Mouse (Mus musculus) forebrain, postnatal 0 days (tissue): ENCODE results near the gene Stox1. TPM values are rescaled to one million over a fixed set of nuclear protein-coding genes. Genes with fewer than 3 reads are reported as not detected.
A peak's percentile ranks its signal among the peaks of the same experiment; 100 is the strongest.

ENCODE experiments used
- ATAC-seq: fragments of 200-750 bp; cut with Nextera tagmentation; 2 replicates; pipeline ENCODE4 v1.8.0; 2017; ENCODE audit warnings: mild to moderate bottlenecking, moderate library complexity
- DNase-seq: peaks from one replicate; pipeline ENCODE4 v3.0.0-alpha.2; 2015
- H3K27ac ChIP-seq: fragments of 300-500 bp; sonication (generic); 2 replicates; pipeline ENCODE4 v1.5.1; 2014; ENCODE audit warnings: low read depth, mild to moderate bottlenecking, antibody characterized with exemption, low read length, moderate library complexity, mixed read lengths
- H3K27me3 ChIP-seq: fragments of 300-500 bp; sonication (generic); 2 replicates; pipeline ENCODE4 v1.6.1; 2014; ENCODE audit warnings: mild to moderate bottlenecking, low read length, mixed read lengths; ENCODE audit not compliant: insufficient read depth
- H3K36me3 ChIP-seq: fragments of 300-500 bp; sonication (generic); 2 replicates; pipeline ENCODE4 v1.6.1; 2014; ENCODE audit warnings: mild to moderate bottlenecking, moderate library complexity; ENCODE audit not compliant: insufficient read depth
- H3K4me1 ChIP-seq: fragments of 300-500 bp; sonication (generic); 2 replicates; pipeline ENCODE4 v1.6.1; 2014; ENCODE audit warnings: antibody characterized with exemption; ENCODE audit not compliant: insufficient read depth
- H3K4me2 ChIP-seq: fragments of 300-500 bp; sonication (generic); 2 replicates; pipeline ENCODE4 v1.6.1; 2014; ENCODE audit warnings: low read depth, mild to moderate bottlenecking, moderate library complexity
- H3K4me3 ChIP-seq: fragments of 300-500 bp; sonication (generic); 2 replicates; pipeline ENCODE4 v1.5.1; 2014; ENCODE audit warnings: low read depth, low read length, mixed read lengths
- H3K9ac ChIP-seq: fragments of 300-500 bp; sonication (generic); 2 replicates; pipeline ENCODE4 v1.6.1; 2014; ENCODE audit warnings: mild to moderate bottlenecking
- H3K9me3 ChIP-seq: fragments of 300-500 bp; sonication (generic); 2 replicates; pipeline ENCODE4 v1.6.1; 2016; ENCODE audit warnings: low read length
- CTCF ChIP-seq: sonication (generic); IDR thresholded peaks from 2 replicates; pipeline ENCODE4 v1.5.1; 2016; ENCODE audit warnings: antibody characterized with exemption, control low read depth, low read depth
- WGBS: fragments of 180-500 bp; shearing (Covaris S2); extraction: QIAGEN DNeasy Blood & Tissue Kit; methylation state at CpG from one replicate; pipeline ENCODE4 v1.1.7; 2014; 5-methylcytosine and 5-hydroxymethylcytosine counted together
- microRNA-seq, 2 experiments: library from miRNA; unstranded; fragments of <30 nt; microRNA quantifications; one replicate each; pipeline ENCODE4; 2016
- polyA plus RNA-seq: library from polyadenylated mRNA; unstranded; fragments of >200 nt; fragmentation: Nextera tagmentation; extraction: Ambion mirVana; gene quantifications from 2 replicates; pipeline ENCODE4 v1.2.1, GENCODE M21; 2015
- total RNA-seq: library from RNA; depleted of rRNA; stranded (reverse); fragments of >200 nt; gene quantifications from 2 replicates; pipeline ENCODE4 v1.2.3, GENCODE M21; 2014; rRNA removed

Stox1 gene
- total and polyA plus RNA-seq, 2 experiments from 2014 or later, result 6.1 to 6.9 TPM

- TF ChIP-seq CTCF, result no peak
- Histone ChIP-seq H3K27ac (no peak overlapping the region), H3K9ac (no peak overlapping the region), H3K9me3 (no peaks in the 10 kb centered on the region), H3K4me3 (no peak overlapping the region), H3K27me3 (no peaks in the 10 kb centered on the region), H3K4me2 (no peak overlapping the region), H3K36me3 (no peaks in the 10 kb centered on the region), H3K4me1 (no peaks in the 10 kb centered on the region)
- 86% methylated on average over 5 of the region's 5 CpGs for WGBS
- DNase-seq (no peak), ATAC-seq (no peak)
Measured at GRCm38 (mm10) chr10:62668043-62668442, 57.9 kb downstream of the Stox1 start.

DNA sequence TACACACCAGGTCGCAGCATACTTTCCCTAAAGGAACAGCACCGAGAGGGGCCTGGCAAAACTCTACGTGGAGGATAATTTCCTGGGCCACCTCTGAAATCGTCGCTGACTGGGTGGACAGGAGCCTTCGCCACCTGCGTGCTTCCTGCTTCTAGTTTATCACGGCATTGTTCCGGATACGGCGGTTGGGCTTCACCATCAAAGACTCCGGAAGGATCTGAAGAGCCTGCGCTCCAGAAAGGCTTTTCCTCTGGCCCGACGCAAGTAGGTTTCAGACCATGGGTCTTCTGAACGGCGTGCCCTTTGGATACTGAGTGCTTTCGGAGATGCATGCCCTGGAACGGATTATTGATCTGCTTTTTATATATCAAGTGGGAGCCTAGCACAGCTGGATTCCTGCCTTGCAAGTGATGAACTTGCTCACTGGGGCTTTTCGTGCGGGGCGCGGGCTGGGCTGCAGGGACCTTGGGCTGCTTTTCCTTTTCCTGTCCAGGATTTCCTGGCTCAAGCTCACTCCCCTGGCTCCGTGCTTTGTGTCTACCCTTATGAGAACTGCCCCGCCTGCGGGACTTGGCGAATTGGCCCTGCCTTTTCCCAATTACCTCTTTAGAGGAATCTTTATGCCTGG, 60.9 kb downstream of the Stox1 start:
- DNase-seq, result no peak
- ATAC-seq, result no peak
- no peaks in the 10 kb centered on the region for H3K4me1 ChIP-seq
- no peak overlapping the region for H3K4me3 ChIP-seq
- H3K4me2 ChIP-seq, result no peak overlapping the region
- H3K36me3 ChIP-seq, result no peaks in the 10 kb centered on the region
- H3K9ac ChIP-seq, result no peak overlapping the region
- H3K27ac ChIP-seq, result no peak overlapping the region
- no peaks in the 10 kb centered on the region for H3K27me3 ChIP-seq
- WGBS, result 69% methylated on average over 27 of the region's 27 CpGs
- H3K9me3 ChIP-seq, result no peaks in the 10 kb centered on the region
- no peak for TF ChIP-seq CTCF

GRCm38 (mm10) chr10:62664171-62664570, 61.8 kb downstream of the Stox1 start:
- 90% methylated on average over 10 of the region's 10 CpGs for WGBS
- no peaks in the 10 kb centered on the region for H3K27me3 ChIP-seq
- no peaks in the 10 kb centered on the region for H3K9me3 ChIP-seq
- no peak overlapping the region for H3K4me2 ChIP-seq
- DNase-seq (no peak), ATAC-seq (no peak)
- no peak overlapping the region for H3K4me3 ChIP-seq
- H3K9ac ChIP-seq, result no peak overlapping the region
- no peaks in the 10 kb centered on the region for H3K4me1 ChIP-seq
- no peaks in the 10 kb centered on the region for H3K36me3 ChIP-seq
- TF ChIP-seq CTCF, result no peak
- H3K27ac ChIP-seq, result no peak overlapping the region

DNA sequence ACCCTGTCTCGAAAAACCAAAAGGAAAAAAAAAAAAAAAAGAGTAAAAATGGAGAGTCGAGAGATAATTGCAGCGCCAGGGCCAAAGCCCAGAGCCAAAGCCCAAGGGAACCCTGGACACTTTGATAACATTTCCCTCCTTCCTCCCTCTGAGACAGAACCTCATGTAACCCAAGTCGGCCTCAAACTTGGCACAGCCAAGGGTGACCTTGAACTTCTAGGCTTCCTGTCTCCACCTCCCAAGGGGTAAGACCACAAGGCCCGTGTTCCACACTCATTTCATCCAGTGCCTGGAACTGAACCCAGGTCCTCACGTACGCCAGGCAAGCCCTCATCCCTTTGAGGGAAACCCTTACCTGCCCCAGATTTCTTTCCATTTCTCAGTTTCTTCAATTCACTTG, 69.2 kb downstream of the Stox1 start:
- Histone ChIP-seq H3K9ac (no peak overlapping the region), H3K4me1 (no peaks in the 10 kb centered on the region), H3K36me3 (no peaks in the 10 kb centered on the region), H3K9me3 (no peaks in the 10 kb centered on the region), H3K4me2 (no peak overlapping the region), H3K4me3 (no peak overlapping the region), H3K27ac (no peak overlapping the region), H3K27me3 (no peaks in the 10 kb centered on the region)
- no peak for DNase-seq
- TF ChIP-seq CTCF, result no peak
- 89% methylated on average over 7 of the region's 7 CpGs for WGBS
- ATAC-seq, result no peak

- Histone ChIP-seq H3K4me1 (peaks cover 12% of the 10 kb centered on the region), H3K9me3 (no peaks in the 10 kb centered on the region), H3K4me2 (peak overlapping the region; percentile 55), H3K4me3 (peak overlapping the region; percentile 90), H3K36me3 (no peaks in the 10 kb centered on the region), H3K9ac (peak overlapping the region; percentile 57), H3K27me3 (no peaks in the 10 kb centered on the region), H3K27ac (peak overlapping the region; percentile 88)
- no peak for ATAC-seq
- 14% methylated on average over 3 of the region's 3 CpGs for WGBS
- no peak for DNase-seq
- no peak for TF ChIP-seq CTCF
Measured at GRCm38 (mm10) chr10:62651961-62652360, 74.0 kb downstream of the Stox1 start.

DNA sequence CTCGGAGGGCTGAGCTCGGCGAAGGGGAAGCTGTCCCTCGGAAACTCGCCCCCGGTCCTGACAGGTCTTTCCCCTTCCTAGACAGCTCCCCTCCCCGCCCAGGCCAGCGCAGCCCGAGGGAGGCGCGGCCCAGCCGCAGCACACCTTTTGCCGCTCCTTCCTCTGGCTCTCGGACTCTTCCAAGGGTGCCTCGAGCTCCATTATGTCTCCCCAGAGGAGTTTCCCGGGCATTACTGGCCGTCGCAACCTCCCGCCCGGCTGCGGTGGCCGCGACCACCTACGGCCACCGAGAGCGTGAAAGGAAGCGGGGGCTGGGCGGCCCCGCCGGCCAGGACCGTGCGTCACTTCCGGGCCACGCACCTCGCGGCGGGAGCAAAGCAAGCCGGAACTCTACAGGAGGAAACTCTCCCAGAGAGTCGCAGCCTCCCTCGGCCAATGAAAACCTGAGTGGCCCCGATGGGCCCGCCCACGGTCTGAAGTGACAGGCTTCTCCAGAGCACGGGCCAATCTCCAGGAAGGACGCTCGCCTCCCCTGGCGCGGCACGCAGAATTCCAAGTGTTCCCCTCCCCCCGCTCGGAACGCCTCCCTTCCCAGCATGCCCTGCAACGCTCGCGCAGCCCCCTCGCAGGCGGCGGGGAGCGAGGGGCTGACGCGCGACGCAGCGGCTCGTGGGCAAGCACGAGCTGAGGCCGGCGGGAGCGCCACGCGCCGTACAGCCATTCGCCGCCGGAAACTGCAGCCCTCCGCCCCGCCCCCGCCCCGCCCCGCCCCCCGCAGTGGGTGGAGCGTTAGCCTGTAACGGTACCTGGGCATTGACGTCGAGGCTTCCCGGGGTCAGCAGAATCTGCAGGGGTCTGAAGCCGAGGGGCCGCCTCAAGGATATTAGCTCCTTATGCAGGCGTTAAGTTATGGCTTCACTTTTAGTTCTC, 74.8 kb downstream of the Stox1 start, which contains the start of gene Ddx50:
Gene Ddx50 (minus strand): TSS at position 338 of the 930 bp plus-strand sequence.
- peak within 1 kb of the TSS; percentile 93 for H3K27ac ChIP-seq
- WGBS, result 2% methylated on average over 87 of the region's 89 CpGs
- no peaks in the 10 kb centered on the region for H3K9me3 ChIP-seq
- peaks cover 7% of the 10 kb centered on the region for H3K36me3 ChIP-seq
- ATAC-seq (peak; percentile 99), DNase-seq (peak; percentile 100)
- H3K4me1 ChIP-seq, result peaks cover 12% of the 10 kb centered on the region
- H3K4me3 ChIP-seq, result peak within 1 kb of the TSS; percentile 90
- peak within 1 kb of the TSS; percentile 64 for H3K4me2 ChIP-seq
- H3K27me3 ChIP-seq, result no peaks in the 10 kb centered on the region
- TF ChIP-seq CTCF, result no peak
- peak within 1 kb of the TSS; percentile 96 for H3K9ac ChIP-seq

DNA sequence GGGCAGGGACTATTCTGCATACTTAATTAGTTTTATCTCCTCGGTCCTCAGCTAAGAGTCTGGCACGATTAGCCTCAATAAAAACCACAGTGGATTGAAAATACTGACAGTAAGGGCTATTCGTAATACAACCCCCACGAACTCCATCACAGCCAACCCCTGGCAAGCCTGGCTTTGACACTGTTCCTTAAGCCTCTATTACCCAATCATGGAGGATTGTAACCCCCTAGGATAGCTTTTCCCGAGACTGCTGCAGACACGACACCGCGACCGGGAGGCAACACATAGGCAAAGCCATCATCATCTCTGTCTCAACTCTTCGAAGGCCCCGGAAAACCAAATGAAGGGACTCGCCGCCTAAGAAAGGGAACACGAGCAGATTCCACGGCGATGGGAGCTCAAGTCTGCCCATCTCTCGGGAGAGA, 75.6 kb downstream of the Stox1 start:
- Histone ChIP-seq H3K4me3 (peak overlapping the region; percentile 90), H3K4me1 (peaks cover 12% of the 10 kb centered on the region), H3K27ac (peak overlapping the region; percentile 93), H3K4me2 (peak overlapping the region; percentile 64), H3K9ac (peak overlapping the region; percentile 96), H3K9me3 (no peaks in the 10 kb centered on the region), H3K27me3 (no peaks in the 10 kb centered on the region), H3K36me3 (peaks cover 13% of the 10 kb centered on the region)
- no peak for TF ChIP-seq CTCF
- DNase-seq (no peak), ATAC-seq (no peak)
- 2% methylated on average over 17 of the region's 17 CpGs for WGBS

Small RNAs within 50 kb of the gene (microRNA-seq; reads per million reads assigned to microRNA genes)
- gene Mir7215, result 0 reads per million in 2 experiments

Other genes starting within 250 kb of the Stox1 start
- gene Vps26a, start 239.3 kb downstream of the Stox1 start, total RNA-seq, result 40.2 and 45.7 TPM in 2 replicates
- 43.1 and 52.1 TPM in 2 replicates for gene Vps26a, start 239.3 kb downstream of the Stox1 start, polyA plus RNA-seq
- 12.8 and 17.4 TPM in 2 replicates for gene Srgn, start 198.7 kb downstream of the Stox1 start, total RNA-seq
- gene Srgn, start 198.7 kb downstream of the Stox1 start, polyA plus RNA-seq, result 19.8 and 19.9 TPM in 2 replicates
- 95.5 and 100 TPM in 2 replicates for gene Kif1bp, start 147.7 kb downstream of the Stox1 start, total RNA-seq
- 67.8 and 78.9 TPM in 2 replicates for gene Kif1bp, start 147.7 kb downstream of the Stox1 start, polyA plus RNA-seq
- gene Ddx21, start 123.8 kb downstream of the Stox1 start, total RNA-seq, result 24.2 and 30.7 TPM in 2 replicates
- gene Ddx21, start 123.8 kb downstream of the Stox1 start, polyA plus RNA-seq, result 10.4 and 11.1 TPM in 2 replicates
- 77.4 and 91.0 TPM in 2 replicates for gene Ddx50, start 74.9 kb downstream of the Stox1 start, total RNA-seq
- 73.1 and 74.5 TPM in 2 replicates for gene Ddx50, start 74.9 kb downstream of the Stox1 start, polyA plus RNA-seq
- 64.0 and 94.1 TPM in 2 replicates for gene Ccar1, start 66.2 kb upstream of the Stox1 start, total RNA-seq
- 62.2 and 74.7 TPM in 2 replicates for gene Ccar1, start 66.2 kb upstream of the Stox1 start, polyA plus RNA-seq
- gene Tet1, start 182.9 kb upstream of the Stox1 start, total RNA-seq, result 26.2 and 32.7 TPM in 2 replicates
- 17.2 and 32.1 TPM in 2 replicates for gene Tet1, start 182.9 kb upstream of the Stox1 start, polyA plus RNA-seq
- 23.1 and 25.1 TPM in 2 replicates for gene Slc25a16, start 194.5 kb upstream of the Stox1 start, total RNA-seq
- 10.4 and 15.1 TPM in 2 replicates for gene Slc25a16, start 194.5 kb upstream of the Stox1 start, polyA plus RNA-seq
- gene Dna2, start 220.9 kb upstream of the Stox1 start, total RNA-seq, result 2.8 and 2.9 TPM in 2 replicates
- 1.8 and 2.0 TPM in 2 replicates for gene Dna2, start 220.9 kb upstream of the Stox1 start, polyA plus RNA-seq